Mouse (Mus musculus): Measurements from ENCODE around the gene Ldah.

DNA sequence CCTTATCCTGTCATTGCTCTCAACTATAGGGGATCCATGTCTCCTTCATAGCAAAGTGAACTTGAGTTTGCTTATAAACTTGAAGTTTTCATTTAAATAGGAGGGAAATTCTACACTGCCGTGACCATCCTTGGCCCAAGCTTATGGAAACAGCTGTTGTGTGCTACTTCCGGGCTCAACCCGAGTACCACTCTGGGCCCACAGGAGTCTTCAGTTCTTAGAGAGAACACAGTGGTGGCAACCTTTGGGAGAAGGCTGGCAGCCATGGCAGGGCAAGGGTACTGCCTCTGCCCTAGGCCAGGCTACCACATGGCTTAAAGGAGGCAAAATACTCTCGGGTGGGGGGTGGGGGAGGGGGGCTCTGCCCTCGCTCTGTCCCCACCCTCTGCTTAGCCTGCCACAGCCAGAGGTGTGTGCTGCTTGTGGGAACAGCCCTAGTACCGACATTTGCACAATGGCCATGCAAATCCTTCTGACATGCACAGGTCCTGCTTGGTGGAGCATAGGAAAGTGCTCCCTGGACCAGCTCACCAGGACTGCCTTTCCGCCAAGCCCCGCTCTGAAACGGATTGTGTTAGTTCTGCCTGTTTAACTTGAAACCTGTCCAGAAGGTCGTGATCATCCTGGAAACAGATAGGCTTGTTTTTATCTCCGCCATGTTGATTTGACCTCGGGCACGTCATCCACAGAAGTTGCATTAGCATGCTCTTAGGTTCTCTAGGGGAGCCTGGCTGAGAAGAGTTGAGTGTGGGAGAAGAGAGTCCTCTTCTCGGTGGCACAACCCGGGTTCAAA, 73.5 kb downstream of the Ldah start:
- TF ChIP-seq POLR2A (IDR thresholded peaks at IDR 0.05; ENCODE audit: low read depth, low read length) (no peak), CTCF (IDR thresholded peaks at IDR 0.05; ENCODE audit: extremely low read depth, insufficient read length, insufficient replicate concordance, low read depth, low read length) (no peak)
